Mouse (Mus musculus) lung, postnatal 36 days (tissue): ENCODE measurements around the gene Gm20683.
"Not testable (repeated sequence)": the region's sequence is repeated elsewhere in the genome, so short reads cannot be mapped to it uniquely, and the experiment has no call there.

Experiments
- DNase-seq: peaks from one replicate; pipeline ENCODE4 v3.0.0; 2022; ENCODE audit warnings: mixed read lengths

The Gm20683 gene

GRCm38 (mm10) chr17:25825984-25826570 lies 15.5 kb downstream of the Gm20683 start:
- no peak for DNase-seq

GRCm38 (mm10) chr17:25825311-25825710 lies 16.3 kb downstream of the Gm20683 start:
- no peak for DNase-seq

- DNase-seq: no peak
Observed at GRCm38 (mm10) chr17:25824362-25825142, 17.0 kb downstream of the Gm20683 start.

- DNase-seq: peak; percentile 89
Observed at GRCm38 (mm10) chr17:25823452-25823851, 18.1 kb downstream of the Gm20683 start, which contains the start of gene Wdr24. TSS of gene Wdr24 (plus strand) at chr17:25823627.

- DNase-seq: no peak
Observed at GRCm38 (mm10) chr17:25818851-25819780, 22.4 kb downstream of the Gm20683 start.

GRCm38 (mm10) chr17:25817662-25818061 lies 23.9 kb downstream of the Gm20683 start:
- DNase-seq: no peak

GRCm38 (mm10) chr17:25813471-25813870 lies 28.1 kb downstream of the Gm20683 start:
- peak; percentile 86 for DNase-seq

GRCm38 (mm10) chr17:25810890-25811289 lies 30.7 kb downstream of the Gm20683 start:
- DNase-seq: no peak

- DNase-seq: no peak
Observed at GRCm38 (mm10) chr17:25809606-25810340, 31.8 kb downstream of the Gm20683 start.

- peak; percentile 65 for DNase-seq
Observed at GRCm38 (mm10) chr17:25808789-25809605, 32.6 kb downstream of the Gm20683 start, which contains the start of gene Fbxl16. TSS of gene Fbxl16 (plus strand) at chr17:25809085.

GRCm38 (mm10) chr17:25808028-25808427 lies 33.5 kb downstream of the Gm20683 start:
- no peak for DNase-seq

- DNase-seq: not testable (repeated sequence)
Observed at GRCm38 (mm10) chr17:25807452-25807851, 34.1 kb downstream of the Gm20683 start.

- no peak for DNase-seq
Observed at GRCm38 (mm10) chr17:25806507-25806906, 35.1 kb downstream of the Gm20683 start.

- DNase-seq: no peak
Observed at GRCm38 (mm10) chr17:25802825-25803517, 38.6 kb downstream of the Gm20683 start.

GRCm38 (mm10) chr17:25801029-25801428 lies 40.5 kb downstream of the Gm20683 start:
- DNase-seq: peak; percentile 90

- DNase-seq: peak; percentile 92
Observed at GRCm38 (mm10) chr17:25796951-25797369, 44.6 kb downstream of the Gm20683 start, which contains the start of gene Metrn. TSS of gene Metrn (minus strand) at chr17:25797136.

GRCm38 (mm10) chr17:25796211-25796771 lies 45.3 kb downstream of the Gm20683 start:
- DNase-seq: no peak

GRCm38 (mm10) chr17:25795609-25796092 lies 45.9 kb downstream of the Gm20683 start, which contains the start of gene AC134908.4:
TSS of gene AC134908.4 (minus strand) at chr17:25795659.
- no peak for DNase-seq

GRCm38 (mm10) chr17:25794998-25795397 lies 46.6 kb downstream of the Gm20683 start:
- DNase-seq: no peak

GRCm38 (mm10) chr17:25794197-25794596 lies 47.4 kb downstream of the Gm20683 start:
- no peak for DNase-seq
